Mouse (Mus musculus) cerebellum, adult 2 months (tissue): ENCODE measurements around the gene Gm765. TPM values are rescaled to one million over a fixed set of nuclear protein-coding genes. Genes with fewer than 3 reads are reported as not detected.

ENCODE experiments used
- DNase-seq, 2 experiments: peaks; one replicate each; pipeline ENCODE4 v3.0.0; 2021
- H3K27ac ChIP-seq: fragments of 200-500 bp; 2 replicates; pipeline ENCODE4 v1.5.1; 2012; ENCODE audit warnings: low read length, control low read depth, inconsistent platforms; ENCODE audit not compliant: insufficient read depth
- H3K27me3 ChIP-seq: fragments of 200-500 bp; 2 replicates; pipeline ENCODE4 v1.6.1; 2012; ENCODE audit warnings: inconsistent platforms, mild to moderate bottlenecking, low read length, moderate library complexity; ENCODE audit not compliant: control insufficient read depth, insufficient read depth
- H3K4me1 ChIP-seq: fragments of 200-500 bp; 2 replicates; pipeline ENCODE4 v1.6.1; 2011; ENCODE audit warnings: low read length; ENCODE audit not compliant: control insufficient read depth, insufficient read depth
- H3K4me3 ChIP-seq: fragments of 200-500 bp; replicated peaks from 2 replicates; pipeline ENCODE3; 2011; ENCODE audit warnings: mild to moderate bottlenecking, low read depth, low read length, control low read depth; ENCODE audit not compliant: insufficient read depth
- CTCF ChIP-seq: fragments of 200-500 bp; IDR thresholded peaks from 2 replicates; pipeline ENCODE4 v1.5.1; 2011; ENCODE audit warnings: low read depth, mild to moderate bottlenecking, control low read depth, low read length, moderate library complexity, borderline replicate concordance; ENCODE audit not compliant: insufficient read depth
- POLR2A ChIP-seq: fragments of 200-500 bp; IDR thresholded peaks from 2 replicates; pipeline ENCODE4 v1.6.1; 2011; ENCODE audit warnings: low read length, control low read depth, borderline replicate concordance; ENCODE audit not compliant: insufficient read depth
- WGBS: fragments of 180-500 bp; shearing (Covaris S2); methylation state at CpG from one replicate; pipeline ENCODE4 v1.1.7; 2018; 5-methylcytosine and 5-hydroxymethylcytosine counted together
- polyA plus RNA-seq: library from polyadenylated mRNA; depleted of rRNA; stranded (reverse); fragments of >200 nt; gene quantifications from 2 replicates; pipeline ENCODE4 v1.2.3, GENCODE M21; 2012

Gene Gm765
- polyA plus RNA-seq, 1 experiment = 0.43 TPM

GRCm38 (mm10) chr6:98259016-98259415, 83.5 kb downstream of the Gm765 start:
- Histone ChIP-seq H3K4me1 (no peaks in the 10 kb centered on the region), H3K27ac (no peak overlapping the region), H3K27me3 (no peaks in the 10 kb centered on the region), H3K4me3 (no peak overlapping the region)
- TF ChIP-seq CTCF (no peak), POLR2A (no peak)
- DNase-seq = no peak
- WGBS = 55% methylated on average over 2 of the region's 2 CpGs

- H3K27ac ChIP-seq = no peak overlapping the region
- no peaks in the 10 kb centered on the region for H3K4me1 ChIP-seq
- WGBS = 73% methylated on average over 2 of the region's 2 CpGs
- no peak for TF ChIP-seq POLR2A
- TF ChIP-seq CTCF = no peak
- DNase-seq = no peak
- H3K4me3 ChIP-seq = no peak overlapping the region
- no peaks in the 10 kb centered on the region for H3K27me3 ChIP-seq
These were observed 96.1 kb downstream of the Gm765 start for GRCm38 (mm10) chr6:98246449-98246848.

DNA sequence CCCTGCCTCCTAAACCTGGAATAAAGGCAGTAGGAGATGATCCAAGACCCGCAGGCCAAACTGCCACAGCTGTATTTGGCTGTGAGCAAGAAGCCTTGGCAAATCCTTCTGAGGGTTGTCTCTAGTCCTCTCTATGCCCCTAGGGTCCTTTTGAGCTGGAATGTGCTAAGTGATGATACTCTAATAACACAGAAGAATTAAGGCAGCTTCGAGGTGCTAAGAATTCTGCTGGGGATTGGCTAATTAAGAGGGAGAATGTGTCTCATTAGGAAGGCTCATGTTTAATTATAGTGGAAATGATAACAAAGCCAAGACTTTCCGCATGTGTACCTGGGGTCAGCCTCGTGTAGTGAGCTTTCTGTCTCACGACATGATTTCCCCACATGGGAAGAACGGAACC, 99.4 kb downstream of the Gm765 start:
- WGBS = 23% methylated on average over 6 of the region's 6 CpGs
- TF ChIP-seq CTCF (no peak), POLR2A (no peak)
- H3K27me3 ChIP-seq = no peaks in the 10 kb centered on the region
- H3K4me1 ChIP-seq = no peaks in the 10 kb centered on the region
- no peak overlapping the region for H3K27ac ChIP-seq
- no peak for DNase-seq
- no peak overlapping the region for H3K4me3 ChIP-seq

- no peaks in the 10 kb centered on the region for H3K4me1 ChIP-seq
- WGBS = 92% methylated on average over 8 of the region's 8 CpGs
These were observed 101.8 kb downstream of the Gm765 start for GRCm38 (mm10) chr6:98240561-98241272.

GRCm38 (mm10) chr6:98234097-98234496, 108.5 kb downstream of the Gm765 start:
- H3K4me1 ChIP-seq = no peaks in the 10 kb centered on the region
- H3K27me3 ChIP-seq = no peaks in the 10 kb centered on the region
- H3K4me3 ChIP-seq = no peak overlapping the region
- WGBS = 90% methylated on average over 3 of the region's 3 CpGs
- no peak for TF ChIP-seq POLR2A
- TF ChIP-seq CTCF = no peak
- DNase-seq = no peak
- H3K27ac ChIP-seq = no peak overlapping the region

More at GRCm38 (mm10) chr6:98240561-98241272, 101.8 kb downstream of the Gm765 start:
- no peak for TF ChIP-seq CTCF
- TF ChIP-seq POLR2A = no peak
- Histone ChIP-seq H3K4me3 (no peak overlapping the region), H3K27ac (no peak overlapping the region), H3K27me3 (no peaks in the 10 kb centered on the region)
- no peak for DNase-seq

DNA sequence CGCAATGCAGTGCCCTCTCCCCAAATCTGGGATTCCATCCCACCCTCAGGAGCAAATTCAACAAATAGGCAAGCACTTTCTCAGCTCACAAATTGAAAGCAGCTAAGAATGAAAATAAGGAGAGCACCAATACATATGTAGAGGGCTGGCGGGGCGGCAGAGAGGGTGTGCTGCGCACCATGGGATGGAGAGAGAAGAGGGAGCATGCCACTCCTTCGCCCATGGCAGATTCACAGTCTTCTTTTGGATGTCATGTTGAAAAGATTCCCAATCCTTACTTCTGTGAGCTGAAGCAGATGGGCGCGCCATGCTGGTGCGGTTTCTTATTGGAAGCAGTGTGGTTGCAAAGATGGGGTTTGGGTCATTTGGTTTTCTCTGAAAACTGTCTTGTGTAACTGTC, 118.6 kb downstream of the Gm765 start:
- WGBS = 96% methylated on average over 8 of the region's 8 CpGs
- DNase-seq = no peak
- Histone ChIP-seq H3K4me3 (no peak overlapping the region), H3K27me3 (no peaks in the 10 kb centered on the region), H3K27ac (no peak overlapping the region), H3K4me1 (no peaks in the 10 kb centered on the region)
- TF ChIP-seq POLR2A (no peak), CTCF (no peak)

DNA sequence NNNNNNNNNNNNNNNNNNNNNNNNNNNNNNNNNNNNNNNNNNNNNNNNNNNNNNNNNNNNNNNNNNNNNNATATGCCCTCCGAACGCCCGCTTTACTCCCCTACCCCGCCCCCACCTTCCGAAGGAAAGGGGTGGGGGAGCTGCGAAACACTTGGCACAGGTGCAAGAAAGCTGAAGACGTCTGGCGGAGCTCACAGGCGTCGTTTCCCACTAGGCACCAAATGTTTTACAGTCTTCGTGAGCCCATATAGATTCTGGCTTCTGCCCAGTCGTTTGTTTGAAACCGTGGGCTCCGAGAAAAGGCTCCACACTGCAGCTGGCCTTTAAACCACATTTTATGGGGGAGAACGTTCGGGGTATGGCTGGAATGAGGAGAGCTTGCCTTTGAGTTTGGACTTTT, 120.6 kb downstream of the Gm765 start:
- no peak overlapping the region for H3K27ac ChIP-seq
- no peak overlapping the region for H3K4me3 ChIP-seq
- TF ChIP-seq POLR2A = no peak
- TF ChIP-seq CTCF = no peak
- no peaks in the 10 kb centered on the region for H3K27me3 ChIP-seq
- DNase-seq = no peak
- 24% methylated on average over 16 of the region's 16 CpGs for WGBS
- H3K4me1 ChIP-seq = no peaks in the 10 kb centered on the region

GRCm38 (mm10) chr6:98212225-98212624, 130.3 kb downstream of the Gm765 start:
- WGBS = 79% methylated on average over 3 of the region's 3 CpGs
- TF ChIP-seq CTCF = no peak
- no peak for TF ChIP-seq POLR2A
- no peak overlapping the region for H3K4me3 ChIP-seq
- H3K4me1 ChIP-seq = no peaks in the 10 kb centered on the region
- no peak overlapping the region for H3K27ac ChIP-seq
- no peaks in the 10 kb centered on the region for H3K27me3 ChIP-seq
- DNase-seq = no peak
